Mouse (Mus musculus) urinary bladder, postnatal 25 days (tissue): ENCODE results near the gene Gm49354.

Experiments used
- DNase-seq: peaks from one replicate; pipeline ENCODE4 v3.0.0; 2022; ENCODE audit warnings: low spot score

Gene Gm49354

GRCm38 (mm10) chr13:59710230-59710629 is 71.8 kb downstream of the Gm49354 start, which contains the start of gene Spata31d1a:
TSS of gene Spata31d1a (minus strand) at chr13:59710330.
- DNase-seq = no peak
